Mouse (Mus musculus) frontal cortex, postnatal 25 days (tissue): Measurements from ENCODE around the gene Sval3.

Experiments used
- DNase-seq, 2 experiments: peaks; one replicate each; pipeline ENCODE4 v3.0.0; 2022; ENCODE audit warnings: low spot score in 2 of 2

Sval3 gene

DNA sequence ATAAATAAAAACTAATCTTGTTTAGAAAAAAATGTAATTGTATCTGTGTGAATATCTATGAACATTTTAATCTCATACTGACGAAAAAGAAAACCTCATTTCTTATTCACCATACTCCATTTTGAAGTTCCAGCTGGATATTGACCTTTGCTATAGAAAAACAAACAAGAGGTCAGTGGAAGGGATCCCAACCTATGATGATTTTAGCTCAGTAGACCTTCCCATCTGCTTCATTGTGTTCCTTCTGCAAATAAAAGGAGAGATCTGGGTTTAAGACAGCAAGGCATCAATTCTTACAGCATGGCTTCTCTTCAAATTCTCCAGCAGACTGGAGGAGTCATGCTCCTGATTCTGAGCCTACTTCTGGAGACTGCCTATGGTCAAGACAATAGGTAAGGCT is at the start of gene Sval3:
Gene Sval3, plus strand, starts transcription at position 301 of the 400 bp plus-strand sequence.
- DNase-seq, result no peak

- no peak for DNase-seq
These were observed 16.6 kb upstream of the Sval3 start, which contains the start of gene Sval1 for GRCm38 (mm10) chr6:41951330-41951729. Gene Sval1 (plus strand): TSS chr6:41951630.
